Mouse (Mus musculus) myocyte (in vitro differentiated cells): Measurements from ENCODE around the gene Abhd8. TPM values are rescaled to one million over a fixed set of nuclear protein-coding genes. Genes with fewer than 3 reads are reported as not detected.
A peak's percentile ranks its signal among the peaks of the same experiment; 100 is the strongest.

Source experiments
- H3K27me3 ChIP-seq: one replicate; pipeline ENCODE4 v1.6.1; 2011; ENCODE audit not compliant: control insufficient read depth, insufficient read depth, insufficient read length
- H3K36me3 ChIP-seq: one replicate; pipeline ENCODE4 v1.6.1; 2011; ENCODE audit not compliant: control insufficient read depth, insufficient read depth
- H3K4me2 ChIP-seq: one replicate; pipeline ENCODE4 v1.6.1; 2011; ENCODE audit warnings: low read depth, control low read depth
- H3K4me3 ChIP-seq: one replicate; pipeline ENCODE4 v1.5.1; 2011; ENCODE audit warnings: mild to moderate bottlenecking, control low read depth, moderate library complexity
- H3K79me2 ChIP-seq: one replicate; pipeline ENCODE4 v1.6.1; 2011; ENCODE audit not compliant: control insufficient read depth, insufficient read depth
- H3ac ChIP-seq: one replicate; pipeline ENCODE4 v1.6.1; 2011; ENCODE audit not compliant: control insufficient read depth, insufficient read length
- CEBPB ChIP-seq: IDR thresholded peaks from 2 replicates; pipeline ENCODE4 v1.6.1; 2011; ENCODE audit warnings: mild to moderate bottlenecking, moderate library complexity; ENCODE audit not compliant: poor library complexity, insufficient read depth, severe bottlenecking
- E2F4 ChIP-seq: IDR thresholded peaks from one replicate; pipeline ENCODE4 v1.6.1; 2011; ENCODE audit warnings: mild to moderate bottlenecking, control low read depth, moderate library complexity; ENCODE audit not compliant: insufficient read depth
- MAX ChIP-seq: IDR thresholded peaks from one replicate; pipeline ENCODE4 v1.6.1; 2011; ENCODE audit warnings: low read depth, mild to moderate bottlenecking, control low read depth
- MYOD1 ChIP-seq, 3 experiments: IDR thresholded peaks; one replicate each; pipeline ENCODE4 v1.6.1; 2011; ENCODE audit warnings: control low read depth in 2 of 3, low read depth in 2 of 3, mild to moderate bottlenecking in 2 of 3, moderate library complexity in 1 of 3; ENCODE audit not compliant: insufficient read length in 2 of 3, control insufficient read depth in 1 of 3
- MYOG ChIP-seq, 3 experiments: IDR thresholded peaks; one replicate each; pipeline ENCODE4 v1.6.1; 2011; ENCODE audit warnings: control low read depth in 2 of 3, low read depth in 2 of 3, mild to moderate bottlenecking in 2 of 3; ENCODE audit not compliant: insufficient read length in 2 of 3, control insufficient read depth in 1 of 3, insufficient read depth in 1 of 3
- POLR2A ChIP-seq: IDR thresholded peaks from one replicate; pipeline ENCODE4 v1.6.1; 2011; ENCODE audit warnings: low read depth, mild to moderate bottlenecking, control low read depth, moderate library complexity; ENCODE audit not compliant: insufficient read length
- POLR2AphosphoS2 ChIP-seq: IDR thresholded peaks from one replicate; pipeline ENCODE4 v1.6.1; 2011; ENCODE audit warnings: low read depth, control low read depth; ENCODE audit not compliant: insufficient read length
- REST ChIP-seq: IDR thresholded peaks from one replicate; pipeline ENCODE4 v1.6.1; 2011; ENCODE audit warnings: mild to moderate bottlenecking, control low read depth, moderate library complexity; ENCODE audit not compliant: insufficient read depth, insufficient read length
- SRF ChIP-seq: IDR thresholded peaks from one replicate; pipeline ENCODE4 v1.6.1; 2011; ENCODE audit warnings: low read depth; ENCODE audit not compliant: control insufficient read depth, insufficient read length
- TCF12 ChIP-seq: IDR thresholded peaks from one replicate; pipeline ENCODE4 v1.6.1; 2011; ENCODE audit warnings: mild to moderate bottlenecking, control low read depth; ENCODE audit not compliant: poor library complexity, insufficient read depth, severe bottlenecking
- TCF3 ChIP-seq: IDR thresholded peaks from one replicate; pipeline ENCODE4 v1.6.1; 2011; ENCODE audit warnings: low read depth, control low read depth; ENCODE audit not compliant: insufficient read length
- USF1 ChIP-seq: IDR thresholded peaks from one replicate; pipeline ENCODE4 v1.6.1; 2011; ENCODE audit warnings: low read depth, mild to moderate bottlenecking, control low read depth, moderate library complexity
- polyA plus RNA-seq: library from polyadenylated mRNA; unstranded; fragments of >200 nt; fragmentation: generic; extraction: Trizol; gene quantifications from one replicate; pipeline ENCODE4 v1.2.1, GENCODE M21; 2012; ENCODE audit warnings: missing spikeins

Gene Abhd8
- polyA plus RNA-seq, 1 experiment = 67.0 TPM

DNA sequence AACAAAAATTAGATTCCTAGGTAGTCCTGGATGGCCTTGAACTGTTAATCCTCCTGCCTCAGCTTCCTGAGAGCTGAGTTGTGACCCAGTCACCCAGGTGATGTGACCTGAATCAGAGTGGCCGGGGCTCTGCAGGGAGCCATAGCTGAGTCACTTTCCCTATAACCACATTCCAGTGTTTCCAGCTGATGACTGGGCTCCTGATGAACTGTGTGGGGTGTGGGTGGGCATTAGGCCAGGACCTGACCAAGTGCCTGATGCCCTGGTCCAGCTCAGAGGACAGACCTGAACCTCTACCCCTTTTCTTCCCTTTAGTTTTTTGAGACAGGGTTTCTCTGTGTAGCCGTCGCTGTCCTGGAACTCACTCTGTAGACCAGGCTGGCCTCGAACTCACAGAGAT is 41.9 kb upstream of the Abhd8 start:
- no peak for TF ChIP-seq CEBPB
- no peak for TF ChIP-seq REST
- TF ChIP-seq MYOD1 (IDR thresholded peaks at IDR 0.05; ENCODE audit: control insufficient read depth in 1 of 3, insufficient read length in 2 of 3, low read depth in 2 of 3) = no peak
- no peak for TF ChIP-seq TCF12
- no peak for TF ChIP-seq TCF3
- no peak overlapping the region for H3K4me3 ChIP-seq
- no peak overlapping the region for H3K4me2 ChIP-seq
- H3K79me2 ChIP-seq = no peaks in the 10 kb centered on the region
- H3K27me3 ChIP-seq = peaks cover 31% of the 10 kb centered on the region
- H3ac ChIP-seq = no peak overlapping the region
- H3K36me3 ChIP-seq = no peaks in the 10 kb centered on the region

DNA sequence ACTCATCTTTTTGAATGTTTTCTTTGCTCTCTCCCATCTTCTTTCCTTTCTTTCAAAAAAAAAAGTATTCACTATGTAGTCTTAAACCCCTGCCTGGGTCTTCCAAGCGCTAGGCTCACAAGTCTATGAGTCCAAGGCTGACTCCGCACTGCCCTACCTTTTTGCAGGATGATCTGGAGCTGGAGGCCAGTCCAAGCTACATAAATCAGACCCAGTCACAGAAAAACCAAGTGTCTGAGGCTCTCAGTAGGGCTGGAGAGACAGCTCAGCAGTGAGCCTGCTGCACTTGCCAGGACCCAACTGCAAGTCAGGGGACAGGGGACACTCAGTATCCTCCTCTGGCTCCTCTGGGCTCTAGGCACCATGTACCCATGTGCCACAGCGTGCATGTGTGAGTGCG is 40.9 kb upstream of the Abhd8 start:
- TF ChIP-seq POLR2AphosphoS2 (no peak), CEBPB (no peak), MAX (no peak), REST (no peak), E2F4 (no peak), TCF3 (no peak), POLR2A (no peak), TCF12 (no peak), SRF (no peak), USF1 (no peak), MYOD1 (IDR thresholded peaks at IDR 0.05; ENCODE audit: control insufficient read depth in 1 of 3, insufficient read length in 2 of 3, low read depth in 2 of 3) (no peak), MYOG (IDR thresholded peaks at IDR 0.05; ENCODE audit: control insufficient read depth in 1 of 3, insufficient read depth in 1 of 3, insufficient read length in 2 of 3, low read depth in 2 of 3) (no peak)
- H3K27me3 ChIP-seq = peaks cover 22% of the 10 kb centered on the region
- no peak overlapping the region for H3ac ChIP-seq
- H3K4me2 ChIP-seq = no peak overlapping the region
- H3K36me3 ChIP-seq = no peaks in the 10 kb centered on the region
- no peak overlapping the region for H3K4me3 ChIP-seq
- no peaks in the 10 kb centered on the region for H3K79me2 ChIP-seq

- TF ChIP-seq CEBPB = no peak
- TF ChIP-seq MYOG (IDR thresholded peaks at IDR 0.05; ENCODE audit: control insufficient read depth in 1 of 3, insufficient read depth in 1 of 3, insufficient read length in 2 of 3, low read depth in 2 of 3) = no peak
- TF ChIP-seq MYOD1 (IDR thresholded peaks at IDR 0.05; ENCODE audit: control insufficient read depth in 1 of 3, insufficient read length in 2 of 3, low read depth in 2 of 3) = no peak
- TF ChIP-seq USF1 = no peak
- TF ChIP-seq TCF3 = no peak
- Histone ChIP-seq H3K36me3 (no peaks in the 10 kb centered on the region), H3K4me2 (no peak overlapping the region), H3K27me3 (no peaks in the 10 kb centered on the region), H3K79me2 (no peaks in the 10 kb centered on the region), H3ac (no peak overlapping the region), H3K4me3 (no peak overlapping the region)
Measured at GRCm38 (mm10) chr8:71498816-71499690, 35.6 kb upstream of the Abhd8 start.

- TF ChIP-seq MYOG (IDR thresholded peaks at IDR 0.05; ENCODE audit: control insufficient read depth in 1 of 3, insufficient read depth in 1 of 3, insufficient read length in 2 of 3, low read depth in 2 of 3) (peak in 2 of 3 experiments; percentile 44 to 75), CEBPB (no peak), POLR2A (no peak), MYOD1 (IDR thresholded peaks at IDR 0.05; ENCODE audit: control insufficient read depth in 1 of 3, insufficient read length in 2 of 3, low read depth in 2 of 3) (peak in 2 of 3 experiments; percentile 54 to 81), TCF3 (no peak), SRF (no peak), POLR2AphosphoS2 (peak; percentile 83), USF1 (no peak), REST (no peak)
- Histone ChIP-seq H3K27me3 (no peaks in the 10 kb centered on the region), H3K79me2 (no peaks in the 10 kb centered on the region), H3ac (no peak overlapping the region), H3K4me2 (peak overlapping the region; percentile 62), H3K36me3 (no peaks in the 10 kb centered on the region), H3K4me3 (no peak overlapping the region)
Measured at GRCm38 (mm10) chr8:71497881-71498501, 34.5 kb upstream of the Abhd8 start.
